Mouse (Mus musculus) bone marrow, adult 2 months (tissue): ENCODE measurements around the gene Fbxo36.

Experiments
- CTCF ChIP-seq: fragments of 200-500 bp; IDR thresholded peaks from 2 replicates; pipeline ENCODE4 v1.5.1; 2011; ENCODE audit warnings: low read length, control low read depth; ENCODE audit not compliant: control insufficient read depth, insufficient read depth
- POLR2A ChIP-seq: fragments of 200-500 bp; IDR thresholded peaks from 2 replicates; pipeline ENCODE4 v1.6.1; 2011; ENCODE audit warnings: low read depth, mild to moderate bottlenecking, control low read depth, low read length, borderline replicate concordance; ENCODE audit not compliant: control insufficient read depth

GRCm38 (mm10) chr1:84883889-84884288, 44.2 kb downstream of the Fbxo36 start:
- TF ChIP-seq POLR2A (no peak), CTCF (no peak)
